Mouse (Mus musculus): ENCODE data around the gene Kif19a.

Gene Kif19a

GRCm38 (mm10) chr11:114764820-114765818, at the start of gene Kif19a:
Gene Kif19a (plus strand): TSS chr11:114765388.
- DNase-seq (ENCODE audit: low read depth, low spot score) = no peak

GRCm38 (mm10) chr11:114715531-114715930, 49.7 kb upstream of the Kif19a start:
- no peak for DNase-seq (ENCODE audit: low read depth, low spot score)

- DNase-seq (ENCODE audit: low read depth, low spot score) = no peak
Observed at GRCm38 (mm10) chr11:114720535-114720934, 44.7 kb upstream of the Kif19a start.

DNA sequence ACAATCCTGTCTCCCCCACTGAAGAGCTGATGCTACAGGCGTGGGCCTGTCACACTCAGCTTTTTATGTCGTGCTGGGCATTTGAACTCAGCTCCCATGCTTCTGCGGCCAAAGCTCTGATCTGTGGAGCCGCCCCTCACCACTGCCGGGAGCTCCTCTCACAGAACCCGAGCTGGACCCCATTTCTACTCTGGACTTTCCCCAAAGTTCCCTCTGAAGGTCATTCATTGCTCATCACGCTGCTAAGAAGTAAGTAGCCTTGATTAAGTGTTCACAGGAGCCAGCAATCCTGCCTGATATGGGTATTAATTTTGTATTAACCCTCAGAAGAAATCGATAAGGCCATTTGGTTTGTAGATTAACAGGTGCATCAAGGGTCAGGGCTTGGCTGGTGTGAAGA, 42.8 kb upstream of the Kif19a start:
- DNase-seq (ENCODE audit: low read depth, low spot score) = no peak

- DNase-seq (ENCODE audit: low read depth, low spot score) = no peak
Observed at GRCm38 (mm10) chr11:114723030-114723429, 42.2 kb upstream of the Kif19a start.

GRCm38 (mm10) chr11:114724787-114725590, 40.2 kb upstream of the Kif19a start:
- no peak for DNase-seq (ENCODE audit: low read depth, low spot score)

- peak; percentile 56 for DNase-seq (ENCODE audit: low read depth, low spot score)
Observed at GRCm38 (mm10) chr11:114726965-114727825, 38.0 kb upstream of the Kif19a start, which contains the start of gene Dnaic2. Gene Dnaic2 (plus strand): TSS chr11:114727408.

- DNase-seq (ENCODE audit: low read depth, low spot score) = no peak
Observed at GRCm38 (mm10) chr11:114727826-114728186, 37.4 kb upstream of the Kif19a start.

GRCm38 (mm10) chr11:114728333-114728732, 36.9 kb upstream of the Kif19a start:
- no peak for DNase-seq (ENCODE audit: low read depth, low spot score)

GRCm38 (mm10) chr11:114729832-114730363, 35.3 kb upstream of the Kif19a start:
- no peak for DNase-seq (ENCODE audit: low read depth, low spot score)

DNA sequence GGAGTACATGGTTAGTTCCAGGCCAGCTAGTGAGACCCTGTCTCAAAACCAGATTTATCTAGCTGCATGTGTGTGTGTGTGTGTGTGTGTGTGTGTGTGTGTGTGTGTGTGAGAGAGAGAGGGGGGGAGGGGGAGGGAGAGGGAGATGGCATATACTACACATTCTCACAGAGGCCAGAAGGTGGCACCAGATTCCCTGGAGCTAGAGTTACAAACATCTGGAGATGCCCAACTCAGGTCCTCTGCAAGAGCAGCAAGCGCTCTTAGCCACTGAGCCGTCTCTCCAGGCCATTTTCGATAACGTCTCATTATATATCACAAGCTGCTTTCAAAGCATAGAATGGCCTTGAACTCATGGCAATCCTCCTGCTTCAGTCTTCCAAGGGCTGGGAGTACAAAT, 33.5 kb upstream of the Kif19a start:
- DNase-seq (ENCODE audit: low read depth, low spot score) = no peak

DNA sequence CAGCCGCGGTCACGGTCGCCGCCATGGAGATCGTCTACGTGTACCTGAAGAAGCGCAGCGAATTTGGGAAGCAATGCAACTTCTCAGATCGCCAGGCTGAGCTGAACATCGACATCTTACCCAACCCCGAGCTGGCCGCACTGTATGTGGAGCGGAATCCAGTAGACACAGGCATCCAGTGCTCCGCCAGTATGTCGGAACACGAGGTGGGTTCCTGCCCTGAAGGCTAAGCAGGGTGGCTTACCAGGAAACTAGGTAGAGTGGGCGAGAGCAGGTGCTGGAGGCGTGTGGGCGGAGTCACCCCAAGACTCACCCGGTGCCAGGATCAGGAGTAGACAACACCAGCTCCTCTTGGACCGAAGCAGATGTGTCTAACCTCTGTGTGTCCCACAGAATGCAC, 32.3 kb upstream of the Kif19a start:
- DNase-seq (ENCODE audit: low read depth, low spot score) = no peak

- no peak for DNase-seq (ENCODE audit: low read depth, low spot score)
Observed at GRCm38 (mm10) chr11:114736111-114736510, 29.1 kb upstream of the Kif19a start.

- peak; percentile 45 for DNase-seq (ENCODE audit: low read depth, low spot score)
Observed at GRCm38 (mm10) chr11:114736913-114737624, 28.1 kb upstream of the Kif19a start.

GRCm38 (mm10) chr11:114740598-114740997, 24.6 kb upstream of the Kif19a start:
- no peak for DNase-seq (ENCODE audit: low read depth, low spot score)

- DNase-seq (ENCODE audit: low read depth, low spot score) = no peak
Observed at GRCm38 (mm10) chr11:114741451-114741850, 23.7 kb upstream of the Kif19a start.

DNA sequence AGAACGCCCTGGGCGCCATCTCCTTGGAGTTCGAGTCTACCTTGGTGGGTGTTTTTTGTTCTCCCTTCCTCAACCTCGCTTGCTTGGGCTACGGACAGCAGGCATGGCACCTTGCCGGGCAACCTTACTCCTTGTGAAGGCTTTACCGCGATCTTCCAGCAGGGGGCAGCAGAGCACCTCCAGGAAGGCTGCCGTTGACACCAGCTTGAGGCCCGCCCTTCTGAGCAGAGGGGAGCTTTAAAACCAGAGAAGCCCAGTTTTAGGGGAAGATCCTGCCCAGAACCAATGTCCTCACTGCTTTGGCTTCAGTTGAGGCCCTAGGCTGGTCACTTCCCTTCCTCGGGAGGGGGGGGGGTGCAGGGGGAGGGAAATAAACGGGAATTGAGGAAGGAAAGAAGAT, 20.1 kb upstream of the Kif19a start:
- DNase-seq (ENCODE audit: low read depth, low spot score) = peak; percentile 59

DNA sequence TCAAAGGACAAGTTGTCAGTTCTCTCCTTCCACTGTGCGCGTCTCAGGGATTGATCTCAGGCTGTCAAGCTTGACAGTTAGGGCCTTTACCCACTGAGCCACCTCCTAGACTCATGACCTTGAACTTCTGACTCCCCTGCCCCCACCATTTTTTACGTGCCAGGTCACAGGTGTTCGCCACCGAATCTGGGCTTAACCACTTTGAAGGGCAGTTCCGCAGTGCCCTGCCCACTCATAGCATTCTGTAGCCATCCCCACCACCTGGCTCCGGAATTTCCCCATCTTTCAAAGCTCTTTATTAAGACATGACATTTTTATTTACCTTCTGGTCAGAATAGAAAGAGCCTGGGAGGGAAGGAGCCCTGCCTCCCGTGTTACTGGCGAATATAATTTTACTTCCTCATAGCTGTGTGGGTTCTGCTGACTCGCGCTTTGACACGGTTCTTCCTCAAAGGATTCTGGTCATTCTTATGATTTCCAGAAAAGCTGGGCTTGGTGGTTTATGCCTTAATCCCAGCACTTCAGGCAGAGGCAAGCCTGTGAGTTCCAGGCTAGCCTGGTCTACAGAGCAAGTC, 17.5 kb upstream of the Kif19a start:
- DNase-seq (ENCODE audit: low read depth, low spot score) = no peak

DNA sequence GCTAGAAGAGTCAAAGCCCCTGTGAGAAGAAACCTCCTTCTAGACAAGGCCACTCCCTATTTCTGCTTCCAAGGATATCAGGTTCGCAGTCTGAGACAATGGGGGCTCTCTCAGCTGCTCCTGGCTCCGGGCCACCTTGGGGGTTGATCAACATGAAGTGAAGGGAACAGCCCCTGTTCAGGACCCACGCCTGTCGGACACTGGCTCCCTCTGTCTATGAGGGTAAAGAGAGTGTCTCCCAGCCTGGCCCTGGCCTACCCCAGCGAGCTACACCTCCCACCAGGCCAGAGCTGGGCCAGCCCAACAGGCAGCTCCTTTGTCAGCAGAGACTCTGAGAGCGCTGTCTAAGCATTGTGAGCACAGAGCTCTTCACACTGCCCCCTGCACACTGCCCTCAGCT, 4.7 kb downstream of the Kif19a start:
- DNase-seq (ENCODE audit: low read depth, low spot score) = no peak

DNA sequence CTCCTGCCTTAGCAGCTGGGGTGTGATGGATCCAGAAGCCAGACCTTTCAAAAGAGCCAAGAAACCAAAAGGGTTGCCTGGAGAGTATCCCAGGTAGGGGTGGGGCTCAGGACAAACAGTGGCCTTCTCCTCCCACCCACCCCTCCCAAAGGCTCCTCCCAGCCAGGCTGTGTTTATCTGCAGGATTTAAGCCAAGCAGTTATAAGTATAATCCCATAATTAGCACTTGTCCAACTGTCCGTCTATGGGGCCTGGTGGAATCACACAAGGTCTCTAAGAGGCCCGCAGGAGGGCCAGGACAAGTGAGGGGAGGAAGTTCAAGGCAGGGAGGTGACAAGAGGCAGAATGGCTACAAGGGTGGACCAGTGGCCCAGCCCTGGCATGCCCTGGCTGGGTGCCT, 6.7 kb downstream of the Kif19a start:
- DNase-seq (ENCODE audit: low read depth, low spot score) = no peak
